In genomic region chr10:66593506-66593905, GRCm38 (mm10) we compare ENCODE assay signal across 25 mouse cellular contexts.
DNase-seq lines count a peak whose midpoint lies in the region; ATAC-seq and TF ChIP-seq lines count a peak whose summit lies in the region.
"Had no signal": no experiment of that assay in that cellular context is flagged by ENCODE, and none has a peak within 500 bp of the region (broad histone marks: within the 10 kb centered on the region; RNA-seq: fewer than 3 reads in every experiment).

No protein-coding gene starts in this region.

- no peak for DNase-seq in frontal cortex, adult 2 months (ENCODE audit: extremely low spot score in 1 of 2, low spot score in 1 of 2)
- DNase-seq in heart, adult 2 months: no peak
- DNase-seq in heart, postnatal 4 days: no peak
- peak; percentile 10 for DNase-seq in right cerebral cortex, adult 18-20 months
- no peak for DNase-seq in right cerebral cortex, postnatal 10 days (ENCODE audit: low spot score in 2 of 2)
- no peak for DNase-seq in forebrain, embryonic 10.5 days (ENCODE audit: extremely low spot score, low spot score)
- DNase-seq: adrenal gland, adult 8-10 months; adrenal gland, postnatal 25 days; cerebellum, adult 11 months; cerebellum, adult 2 months; cerebellum, adult 9-11 months; cerebellum, postnatal 25 days; gastrocnemius, postnatal 14 days had no signal

- no peak overlapping the region for H3K4me3 ChIP-seq in heart, adult 2 months
- H3K4me3 ChIP-seq in forebrain, embryonic 10.5 days: no peak overlapping the region
- H3K4me3 ChIP-seq: embryonic facial prominence, embryonic 12.5 days; embryonic facial prominence, embryonic 15.5 days; forebrain, embryonic 13.5 days; heart, embryonic 10.5 days; heart, embryonic 13.5 days; hindbrain, embryonic 10.5 days; hindbrain, embryonic 13.5 days had no signal

- H3K36me3 ChIP-seq in heart, adult 2 months (ENCODE audit: control insufficient read depth, insufficient read depth, low read length): no peaks in the 10 kb centered on the region
- no peaks in the 10 kb centered on the region for H3K36me3 ChIP-seq in forebrain, embryonic 10.5 days (replicated peaks)
- H3K36me3 ChIP-seq: embryonic facial prominence, embryonic 12.5 days; embryonic facial prominence, embryonic 15.5 days; heart, embryonic 10.5 days; heart, embryonic 13.5 days; hindbrain, embryonic 10.5 days; hindbrain, embryonic 13.5 days had no signal

- no peaks in the 10 kb centered on the region for H3K27me3 ChIP-seq in heart, adult 2 months (ENCODE audit: control insufficient read depth, insufficient read depth, low read length)
- no peaks in the 10 kb centered on the region for H3K27me3 ChIP-seq in forebrain, embryonic 10.5 days (ENCODE audit: poor library complexity, severe bottlenecking)
- H3K27me3 ChIP-seq: embryonic facial prominence, embryonic 12.5 days; embryonic facial prominence, embryonic 15.5 days; forebrain, embryonic 13.5 days; heart, embryonic 13.5 days; hindbrain, embryonic 13.5 days had no signal

- no peak for TF ChIP-seq CTCF in heart, adult 2 months (IDR thresholded peaks at IDR 0.05)

- H3K9ac ChIP-seq in heart, adult 2 months (ENCODE audit: low read depth, low read length): no peak overlapping the region
- H3K9ac ChIP-seq: embryonic facial prominence, embryonic 12.5 days; embryonic facial prominence, embryonic 15.5 days; forebrain, embryonic 13.5 days; heart, embryonic 13.5 days; hindbrain, embryonic 13.5 days had no signal

- no peaks in the 10 kb centered on the region for H3K9me3 ChIP-seq in forebrain, embryonic 10.5 days
- H3K9me3 ChIP-seq: embryonic facial prominence, embryonic 12.5 days; embryonic facial prominence, embryonic 15.5 days; forebrain, embryonic 13.5 days; heart, embryonic 10.5 days; heart, embryonic 13.5 days; hindbrain, embryonic 10.5 days; hindbrain, embryonic 13.5 days had no signal

- H3K4me1 ChIP-seq in heart, adult 2 months (ENCODE audit: control insufficient read depth, insufficient read depth, low read length): no peaks in the 10 kb centered on the region
- no peaks in the 10 kb centered on the region for H3K4me1 ChIP-seq in forebrain, embryonic 10.5 days
- H3K4me1 ChIP-seq: embryonic facial prominence, embryonic 12.5 days; embryonic facial prominence, embryonic 15.5 days; forebrain, embryonic 13.5 days; heart, embryonic 10.5 days; hindbrain, embryonic 10.5 days; hindbrain, embryonic 13.5 days had no signal

- ATAC-seq in frontal cortex, adult (ENCODE audit: low TSS enrichment): peak; percentile 86
- ATAC-seq: activated CD4-positive, CD25-positive, alpha-beta regulatory T cell, adult 4 months; forebrain, embryonic 13.5 days; forebrain, embryonic 16.5 days; hindbrain, embryonic 16.5 days; intestine, postnatal 0 days had no signal

- no peak for TF ChIP-seq POLR2A in heart, adult 2 months (IDR thresholded peaks at IDR 0.05; ENCODE audit: insufficient read depth, low read depth, low read length)

- intact Hi-C loops in heart, adult 2 months (cut with DNase I): loop anchor here (10.0 kb wide), 1 partner anchor 91 kb away; no protein-coding TSS in a partner anchor

- no peaks in the 10 kb centered on the region for H3K79me2 ChIP-seq in heart, adult 2 months (replicated peaks; ENCODE audit: control insufficient read depth, insufficient read depth, low read length)

- TF ChIP-seq EP300 in heart, adult 2 months (IDR thresholded peaks at IDR 0.05; ENCODE audit: insufficient read depth, low read depth, low read length): no peak

- H3K27ac ChIP-seq in heart, adult 2 months: peak overlapping the region; percentile 52
- no peak overlapping the region for H3K27ac ChIP-seq in forebrain, embryonic 10.5 days
- H3K27ac ChIP-seq: embryonic facial prominence, embryonic 12.5 days; embryonic facial prominence, embryonic 15.5 days; forebrain, embryonic 13.5 days; heart, embryonic 10.5 days; heart, embryonic 13.5 days; hindbrain, embryonic 10.5 days; hindbrain, embryonic 13.5 days had no signal

- WGBS in heart, adult 2 months: 32% methylated on average over 6 of the region's 6 CpGs
- 78% methylated on average over 6 of the region's 6 CpGs for WGBS in forebrain, embryonic 10.5 days
